Mouse (Mus musculus) heart, postnatal 10 days (tissue): Measurements from ENCODE around the gene Arhgef3. TPM values are rescaled to one million over a fixed set of nuclear protein-coding genes. Genes with fewer than 3 reads are reported as not detected.
A peak's percentile ranks its signal among the peaks of the same experiment; 100 is the strongest.

Experiments used
- DNase-seq, 2 experiments: peaks; one replicate each; pipeline ENCODE4 v3.0.0; 2021
- intact Hi-C: fragments of 180-260 bp; cut with DNase I; formaldehyde crosslinking; loops from one replicate; pipeline ENCODE4 v1.15.1; 2025
- total RNA-seq, 2 experiments: library from RNA; stranded (reverse); gene quantifications; 2 replicates each; pipeline ENCODE4 v1.2.3; 2021

Gene Arhgef3
- total RNA-seq, 2 experiments from 2014 or later, result 32.4 to 33.5 TPM

- intact Hi-C loops, result no loop called here
- no peak for DNase-seq
Measured at GRCm38 (mm10) chr14:27383321-27383830, 268.7 kb downstream of the Arhgef3 start.

DNA sequence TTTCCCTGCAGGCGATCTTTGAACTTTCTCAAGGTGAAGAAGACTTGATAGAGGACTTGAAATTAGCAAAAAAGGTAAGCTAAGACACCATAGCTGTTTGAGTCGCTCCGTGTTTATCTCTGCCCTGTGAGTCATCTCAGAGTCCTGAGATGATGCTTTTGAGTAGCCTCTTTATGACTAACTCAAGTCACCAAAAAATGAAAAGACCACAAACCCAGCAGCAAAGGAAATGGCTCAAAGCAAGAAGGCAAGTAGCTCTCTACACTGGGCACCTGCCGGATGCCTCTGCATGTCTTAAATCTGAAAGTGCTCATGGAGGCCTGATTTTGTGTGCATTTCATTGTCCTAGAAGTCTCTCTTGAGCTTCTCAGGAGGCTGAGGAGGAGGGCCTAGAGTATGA lies 269.4 kb downstream of the Arhgef3 start:
- no peak for DNase-seq
- intact Hi-C loops, result no loop called here

DNA sequence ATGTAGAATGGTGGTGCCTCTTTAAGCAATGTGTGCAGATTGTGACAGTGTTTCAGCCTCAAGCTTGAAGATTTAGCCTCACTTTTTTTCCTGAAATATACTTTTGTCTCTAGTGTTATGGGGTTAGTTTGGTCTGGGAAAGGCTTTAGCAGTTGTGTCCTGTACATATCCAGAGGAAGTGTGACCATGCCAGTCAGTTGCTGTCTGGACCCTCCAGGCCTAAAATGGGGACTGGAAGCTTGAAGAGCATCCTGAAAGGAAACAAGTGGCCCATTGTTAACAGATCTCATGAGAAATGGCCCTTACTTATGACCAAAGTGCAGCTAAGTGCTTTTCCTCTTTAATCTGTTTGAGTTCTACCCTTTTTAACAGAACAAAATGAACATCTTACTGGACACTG lies 273.9 kb downstream of the Arhgef3 start:
- DNase-seq, result no peak

GRCm38 (mm10) chr14:27389722-27390121 lies 275.0 kb downstream of the Arhgef3 start:
- intact Hi-C loops, result no loop called here
- no peak for DNase-seq

More for the DNA sequence above, 273.9 kb downstream of the Arhgef3 start:
- intact Hi-C loops, result no loop called here

GRCm38 (mm10) chr14:27390663-27391062 lies 276.0 kb downstream of the Arhgef3 start:
- DNase-seq, result no peak
- intact Hi-C loops, result no loop called here

DNA sequence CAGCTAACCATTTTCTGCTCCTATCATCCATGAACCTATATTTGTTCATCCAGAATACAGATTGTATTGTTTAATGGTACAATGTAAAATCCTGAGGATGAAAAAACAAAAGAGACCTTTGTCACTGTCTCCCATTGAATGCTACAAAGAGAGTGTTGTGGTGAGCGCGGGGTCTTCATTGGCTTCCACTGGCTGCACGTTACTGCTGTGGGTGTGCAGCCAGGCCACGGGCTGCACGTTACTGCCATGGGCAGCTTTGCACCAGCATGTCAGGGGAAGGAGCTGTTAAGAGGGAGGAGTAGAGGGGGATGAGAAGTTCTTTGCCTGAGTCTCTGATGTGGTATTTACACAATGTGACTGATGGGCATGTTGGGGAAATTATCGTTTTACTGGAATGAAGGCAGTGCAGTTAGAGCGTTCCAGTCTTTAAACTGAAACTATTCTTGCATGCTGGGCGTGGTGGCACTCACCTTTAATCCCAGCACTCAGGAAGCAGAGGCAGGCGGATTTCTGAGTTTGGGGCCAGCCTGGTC lies 277.1 kb downstream of the Arhgef3 start:
- intact Hi-C loops, result no loop called here
- DNase-seq, result no peak

GRCm38 (mm10) chr14:27392660-27393059 lies 278.0 kb downstream of the Arhgef3 start:
- DNase-seq, result no peak
- intact Hi-C loops, result no loop called here

- intact Hi-C loops, result no loop called here
- DNase-seq, result no peak
Measured at GRCm38 (mm10) chr14:27393806-27394205, 279.1 kb downstream of the Arhgef3 start.

DNA sequence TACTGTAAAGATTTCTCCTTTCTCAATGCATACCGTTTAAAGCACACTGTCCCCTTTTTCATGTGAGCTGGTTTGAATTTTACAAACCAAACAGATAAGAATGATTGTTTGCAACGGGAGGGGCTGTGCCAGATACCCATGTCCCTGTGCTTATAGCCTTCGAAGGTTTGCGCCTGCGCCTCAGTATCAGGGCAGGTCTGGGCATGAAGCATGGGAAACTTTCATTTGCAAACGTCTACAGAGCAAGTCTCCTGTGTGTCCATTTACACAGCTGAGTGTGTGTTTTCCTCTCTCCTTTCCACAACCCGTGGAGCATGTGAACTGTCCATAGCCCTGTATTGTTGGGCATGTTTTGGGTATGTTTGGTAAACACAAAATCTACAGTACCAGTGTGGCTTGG lies 281.7 kb downstream of the Arhgef3 start:
- DNase-seq, result no peak
- intact Hi-C loops, result no loop called here

DNA sequence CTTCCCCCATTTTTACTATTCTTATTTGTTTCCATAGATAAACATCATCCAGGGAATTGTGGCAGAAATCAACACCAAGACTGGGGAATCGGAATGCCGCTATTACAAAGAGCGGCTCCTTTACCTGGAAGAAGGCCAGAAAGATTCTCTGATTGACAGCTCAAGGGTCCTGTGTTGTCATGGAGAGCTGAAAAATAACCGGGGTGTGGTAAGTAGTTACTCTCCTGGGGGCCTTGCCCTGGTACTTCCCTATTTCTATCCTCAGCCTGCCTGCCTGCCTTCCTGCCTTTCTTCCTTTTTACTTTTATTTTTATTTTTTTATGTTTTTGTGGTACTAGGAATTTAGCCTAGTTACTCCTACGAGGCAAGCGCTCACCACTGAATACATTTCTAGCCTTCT lies 282.8 kb downstream of the Arhgef3 start:
- intact Hi-C loops, result no loop called here
- DNase-seq, result no peak

DNA sequence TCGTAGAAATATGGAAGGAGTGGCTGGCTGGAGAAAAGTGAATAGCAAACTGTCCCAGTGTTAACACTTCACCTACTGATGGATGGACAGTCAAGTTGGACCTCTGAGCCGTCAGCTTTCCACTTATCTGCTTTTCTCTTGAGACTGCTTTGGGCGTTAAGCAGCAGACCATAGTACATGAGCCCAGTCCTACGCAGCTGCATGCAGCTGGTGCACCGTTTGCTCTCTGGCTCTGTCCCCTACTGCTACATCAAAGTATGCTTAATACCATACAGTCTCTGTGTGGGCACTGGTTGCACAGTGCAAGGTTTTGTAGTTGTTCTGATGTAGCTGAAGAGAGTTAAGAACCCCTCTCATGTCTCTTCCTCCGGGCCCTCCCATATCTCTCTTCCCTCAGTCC lies 285.8 kb downstream of the Arhgef3 start:
- peak; percentile 32 to 50 for DNase-seq
- intact Hi-C loops, result no loop called here

DNA sequence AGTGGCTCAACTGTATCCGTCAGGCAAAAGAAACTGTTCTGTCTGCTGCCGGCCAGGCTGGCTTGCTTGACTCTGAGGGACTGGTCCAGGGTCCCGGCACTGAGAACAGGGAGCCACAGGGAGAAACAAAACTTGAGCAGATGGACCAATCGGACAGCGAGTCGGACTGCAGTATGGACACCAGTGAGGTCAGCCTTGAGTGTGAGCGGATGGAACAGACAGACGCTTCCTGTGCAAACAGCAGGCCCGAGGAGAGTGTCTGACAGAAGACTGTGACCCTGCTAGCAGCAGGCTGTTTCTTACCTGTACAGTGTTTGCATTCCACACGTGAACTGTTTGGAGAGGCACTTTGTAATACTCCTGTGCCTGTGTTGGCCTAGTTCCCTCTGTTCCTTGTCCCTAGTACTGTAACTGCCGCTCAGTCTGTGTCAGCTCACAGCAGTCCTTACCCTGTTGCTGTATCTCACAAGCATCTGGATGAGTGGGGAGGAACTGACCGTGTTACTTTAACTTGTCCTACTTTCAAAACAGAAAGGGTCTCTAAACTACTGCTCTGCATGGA lies 287.1 kb downstream of the Arhgef3 start:
- intact Hi-C loops, result no loop called here
- DNase-seq, result no peak

DNA sequence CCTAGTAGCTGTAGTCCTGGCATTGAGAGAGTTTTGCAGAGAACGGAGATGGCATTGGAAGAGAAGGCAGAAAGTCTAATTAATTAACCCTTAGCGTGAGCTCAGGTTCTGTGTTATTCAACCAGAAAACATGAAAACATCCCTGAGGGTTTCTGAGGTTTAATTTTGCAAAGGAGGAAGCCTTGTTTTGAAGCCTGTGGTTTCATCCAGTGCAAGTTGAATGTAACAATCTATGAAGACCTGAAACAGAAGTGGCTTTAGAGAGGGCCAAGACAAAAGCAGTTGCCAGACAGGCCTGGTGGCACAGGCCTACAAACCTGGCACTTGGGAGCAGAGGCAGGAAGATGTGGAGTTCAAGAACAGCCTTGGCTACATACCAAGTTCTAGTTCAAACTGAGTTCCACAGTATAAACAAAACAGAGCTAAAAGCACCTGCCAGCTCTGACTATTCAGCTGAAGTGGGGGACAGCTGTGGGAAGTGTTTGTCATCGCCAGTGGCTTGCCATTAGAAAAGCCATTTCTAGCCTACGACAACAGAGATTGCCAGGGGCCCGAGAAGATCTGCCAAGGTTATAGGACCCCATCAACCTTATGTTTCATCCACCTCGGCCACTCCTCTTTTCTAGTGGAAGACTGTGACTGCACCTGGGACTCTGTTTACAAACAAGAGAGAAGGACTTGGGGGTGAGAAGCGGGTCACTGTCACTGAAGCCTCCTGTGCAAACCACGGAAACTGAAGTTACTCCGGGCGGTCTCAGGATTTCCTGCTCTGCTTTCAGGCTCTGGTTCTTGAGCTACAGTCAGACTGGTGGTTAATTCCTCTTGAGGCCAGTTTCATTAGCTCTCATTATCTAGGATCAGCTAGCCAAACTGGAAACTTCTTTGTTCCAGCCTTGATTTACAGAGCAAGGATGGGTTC lies 287.9 kb downstream of the Arhgef3 start:
- intact Hi-C loops, result no loop called here
- DNase-seq, result peak; percentile 21 to 33

GRCm38 (mm10) chr14:27405452-27405851 lies 290.8 kb downstream of the Arhgef3 start:
- DNase-seq, result peak in 1 of 2 experiments; percentile 15
- intact Hi-C loops, result no loop called here

DNA sequence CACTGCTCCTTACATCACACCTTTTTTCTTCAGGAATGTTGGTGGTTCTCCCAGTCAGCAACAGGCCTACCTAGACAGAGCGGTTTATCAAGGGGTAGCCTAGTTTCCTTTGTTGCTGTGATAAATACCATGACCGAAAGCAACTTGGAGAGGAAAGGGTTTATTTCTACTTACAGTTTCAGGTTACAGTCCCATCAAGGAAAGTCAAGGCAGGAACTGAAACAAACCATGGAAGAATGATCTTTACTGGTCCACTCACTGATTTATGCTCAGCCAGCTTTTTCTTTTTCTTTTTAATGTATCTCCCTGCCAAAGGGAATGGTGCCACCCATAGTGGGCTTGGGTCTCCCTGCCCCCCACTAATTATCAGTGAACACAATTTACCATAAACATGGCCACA lies 291.2 kb downstream of the Arhgef3 start:
- no peak for DNase-seq
- intact Hi-C loops, result no loop called here

GRCm38 (mm10) chr14:27408240-27408639 lies 293.5 kb downstream of the Arhgef3 start:
- no peak for DNase-seq
- intact Hi-C loops, result no loop called here

- intact Hi-C loops, result loop anchor here (5.0 kb wide), 2 partner anchors 112 to 302 kb away; no protein-coding TSS in a partner anchor
- no peak for DNase-seq
Measured at GRCm38 (mm10) chr14:27409662-27410061, 295.0 kb downstream of the Arhgef3 start.

GRCm38 (mm10) chr14:27411492-27411891 lies 296.8 kb downstream of the Arhgef3 start:
- intact Hi-C loops, result loop anchor here (5.0 kb wide), 2 partner anchors 114 to 304 kb away; no protein-coding TSS in a partner anchor
- no peak for DNase-seq

GRCm38 (mm10) chr14:27412699-27413098 lies 298.0 kb downstream of the Arhgef3 start:
- intact Hi-C loops, result loop anchor here (2.0 to 5.0 kb wide), 3 partner anchors 76 to 305 kb away; no protein-coding TSS in a partner anchor
- DNase-seq, result no peak

DNA sequence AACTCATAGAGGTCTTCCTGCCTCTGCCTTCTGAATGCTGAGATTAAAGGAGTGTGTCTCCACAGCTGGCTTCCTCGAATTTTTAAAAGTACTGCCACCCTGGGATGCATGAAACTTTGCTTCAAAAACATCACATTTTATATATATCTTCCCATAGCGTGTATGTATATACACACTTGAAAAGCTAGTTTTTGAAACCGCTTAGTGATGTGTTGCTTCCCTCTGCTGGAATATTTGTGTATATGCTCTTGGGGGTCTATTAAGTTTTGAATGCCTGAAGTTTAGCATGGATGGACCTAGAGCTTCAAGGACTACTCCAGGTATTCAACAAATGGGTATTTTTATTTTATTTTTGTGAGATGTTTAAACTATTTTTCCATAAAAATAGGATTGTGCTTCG lies 299.3 kb downstream of the Arhgef3 start:
- peak; percentile 35 to 50 for DNase-seq
- intact Hi-C loops, result loop anchor here (1.0 to 5.0 kb wide), 4 partner anchors 77 to 307 kb away; no protein-coding TSS in a partner anchor

GRCm38 (mm10) chr14:27420816-27421215 lies 306.1 kb downstream of the Arhgef3 start:
- intact Hi-C loops, result loop anchor here (10.0 kb wide), 1 partner anchor 376 kb away; no protein-coding TSS in a partner anchor
- DNase-seq, result no peak
